Mouse (Mus musculus) olfactory bulb, adult 2 months (tissue): ENCODE measurements around the gene Rasip1.

Source experiments
- CTCF ChIP-seq: fragments of 200-500 bp; IDR thresholded peaks from 2 replicates; pipeline ENCODE4 v1.5.1; 2012; ENCODE audit warnings: low read depth, mild to moderate bottlenecking, low read length, moderate library complexity; ENCODE audit not compliant: insufficient read depth
- POLR2A ChIP-seq: fragments of 200-500 bp; IDR thresholded peaks from 2 replicates; pipeline ENCODE4 v1.6.1; 2012; ENCODE audit warnings: mild to moderate bottlenecking, low read depth, low read length, moderate library complexity; ENCODE audit not compliant: insufficient read depth

DNA sequence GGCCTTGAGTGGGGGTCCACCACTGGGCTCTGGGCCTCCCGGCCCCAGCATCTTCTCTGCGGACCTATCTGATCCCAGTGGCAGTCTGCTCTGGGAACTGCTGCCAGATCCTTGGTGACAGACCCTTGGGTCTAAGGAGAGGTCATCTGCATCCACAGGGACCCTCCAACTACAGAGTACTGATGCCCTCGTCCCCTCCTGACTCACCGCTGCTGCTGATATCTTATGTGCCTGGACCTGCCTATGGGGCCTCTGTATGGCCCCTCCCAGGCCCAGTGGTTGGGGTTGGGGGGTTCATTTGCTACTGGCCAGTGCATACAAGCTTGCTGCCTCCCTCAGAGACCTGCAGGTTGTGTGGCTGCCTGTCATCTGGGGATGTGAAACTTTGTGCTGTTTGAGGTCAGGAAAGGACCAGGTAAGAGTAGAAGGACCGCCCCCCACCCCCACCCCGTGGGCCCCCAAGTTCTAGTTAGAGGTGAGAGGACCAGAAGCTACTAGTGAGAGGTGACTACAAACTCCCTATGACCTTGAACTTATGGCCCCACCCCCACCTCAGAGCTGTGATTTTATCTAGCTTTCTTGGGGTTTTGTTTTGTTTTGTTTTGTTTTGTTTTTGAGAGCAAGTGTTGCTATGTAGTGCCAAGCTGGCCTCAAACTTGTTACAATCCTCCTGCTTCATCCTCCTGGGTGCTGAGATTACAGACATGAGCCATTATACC, 17.7 kb downstream of the Rasip1 start:
- TF ChIP-seq CTCF = no peak
- TF ChIP-seq POLR2A = no peak
